Mouse (Mus musculus): ENCODE results near the gene Slc4a1.

- TF ChIP-seq CTCF (IDR thresholded peaks at IDR 0.05; ENCODE audit: low read depth, low read length) (no peak), GATA2 (IDR thresholded peaks at IDR 0.05; ENCODE audit: borderline replicate concordance, low read depth, low read length) (no peak), POLR2AphosphoS5 (IDR thresholded peaks at IDR 0.05; ENCODE audit: insufficient replicate concordance, low read depth, low read length) (no peak), GATA1 (IDR thresholded peaks at IDR 0.05; ENCODE audit: borderline replicate concordance, low read length) (no peak)
Measured at GRCm38 (mm10) chr11:102372936-102373335, 6.9 kb upstream of the Slc4a1 start.
